Mouse (Mus musculus): ENCODE data around the gene Phlpp1. TPM values are rescaled to one million over a fixed set of nuclear protein-coding genes. Genes with fewer than 3 reads are reported as not detected.

Phlpp1 gene
- polyA plus RNA-seq, 1 experiment from 2014 or later, result 1.3 TPM

DNA sequence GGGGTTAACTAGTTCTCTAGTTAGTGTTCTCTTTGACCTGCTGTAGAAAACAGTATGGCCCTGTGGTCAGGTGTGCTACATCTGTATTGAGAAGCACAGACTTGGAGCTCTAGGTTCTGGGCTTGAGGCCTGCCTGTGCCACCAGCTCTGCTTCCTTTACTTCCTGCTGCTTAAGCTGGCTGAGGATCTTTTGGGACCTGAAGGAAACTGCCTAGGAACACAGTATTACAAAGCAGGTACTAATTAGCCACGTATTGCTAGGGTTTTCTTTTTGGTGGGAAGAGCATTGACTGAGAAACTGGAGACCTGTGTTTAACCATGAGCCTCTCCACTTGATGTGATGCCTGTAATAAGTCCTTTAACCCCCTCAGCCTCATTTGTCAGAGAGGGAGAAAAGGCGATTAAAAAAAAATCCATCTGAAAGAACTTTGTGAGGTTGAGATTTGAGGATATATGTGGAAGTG, 13.9 kb downstream of the Phlpp1 start:
- no peak overlapping the region for H3K4me2 ChIP-seq (replicated peaks; ENCODE audit: low read depth)
- no peak overlapping the region for H3K27ac ChIP-seq (replicated peaks)
- H3K4me3 ChIP-seq (ENCODE audit: low read depth, low read length), result no peak overlapping the region
- 0 out of 2 replicates have a peak, but pooled peaks cover 2% of the 10 kb centered on the region for H3K4me1 ChIP-seq (replicated peaks; ENCODE audit: control insufficient read depth, insufficient read depth)
- H3K27me3 ChIP-seq (ENCODE audit: control insufficient read depth, insufficient read depth, low read length), result no peaks in the 10 kb centered on the region
- ATAC-seq (ENCODE audit: low FRiP score, low TSS enrichment) (no peak), DNase-seq (ENCODE audit: low spot score) (no peak)
- no peak overlapping the region for H3K9ac ChIP-seq (ENCODE audit: low read length)
- no peak for TF ChIP-seq EP300 (optimal IDR thresholded peaks at IDR 0.05)
- no peak for TF ChIP-seq CTCF (IDR thresholded peaks at IDR 0.05; ENCODE audit: low read depth)
- 65% methylated on average over 2 of the region's 2 CpGs for WGBS
- no peaks in the 10 kb centered on the region for H3K9me3 ChIP-seq (ENCODE audit: control insufficient read depth, low read length)
- H3K36me3 ChIP-seq (ENCODE audit: control insufficient read depth, insufficient read depth, low read length), result no peaks in the 10 kb centered on the region

DNA sequence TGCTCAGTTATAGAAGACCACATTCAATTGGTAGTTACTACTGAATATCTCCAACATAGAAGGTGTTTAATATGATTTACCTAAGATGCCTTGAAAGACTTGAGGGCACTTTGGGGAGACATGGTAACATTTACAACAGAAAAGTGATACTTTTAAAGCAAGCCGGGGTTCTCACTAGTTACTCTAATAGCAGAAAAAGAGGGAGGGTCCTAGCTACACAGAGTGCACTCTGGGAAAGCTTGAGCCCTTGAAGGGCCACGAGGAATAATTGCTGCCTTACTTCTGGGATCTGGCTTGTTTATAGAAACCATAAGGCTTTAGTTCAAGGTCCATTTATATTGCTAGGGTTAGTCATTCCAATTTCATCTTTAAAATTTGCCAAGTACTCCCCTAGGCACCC, 14.5 kb downstream of the Phlpp1 start:
- Histone ChIP-seq H3K4me1 (replicated peaks; ENCODE audit: control insufficient read depth, insufficient read depth) (0 out of 2 replicates have a peak, but pooled peaks cover 2% of the 10 kb centered on the region), H3K4me3 (ENCODE audit: low read depth, low read length) (no peak overlapping the region), H3K27ac (replicated peaks) (no peak overlapping the region), H3K36me3 (ENCODE audit: control insufficient read depth, insufficient read depth, low read length) (no peaks in the 10 kb centered on the region), H3K9me3 (ENCODE audit: control insufficient read depth, low read length) (no peaks in the 10 kb centered on the region), H3K27me3 (ENCODE audit: control insufficient read depth, insufficient read depth, low read length) (no peaks in the 10 kb centered on the region), H3K4me2 (replicated peaks; ENCODE audit: low read depth) (no peak overlapping the region), H3K9ac (ENCODE audit: low read length) (no peak overlapping the region)
- no peak for DNase-seq (ENCODE audit: low spot score)
- TF ChIP-seq EP300 (optimal IDR thresholded peaks at IDR 0.05) (no peak), CTCF (IDR thresholded peaks at IDR 0.05; ENCODE audit: low read depth) (no peak)
- WGBS, result 34% methylated on average over 2 of the region's 2 CpGs
- no peak for ATAC-seq (ENCODE audit: low FRiP score, low TSS enrichment)

DNA sequence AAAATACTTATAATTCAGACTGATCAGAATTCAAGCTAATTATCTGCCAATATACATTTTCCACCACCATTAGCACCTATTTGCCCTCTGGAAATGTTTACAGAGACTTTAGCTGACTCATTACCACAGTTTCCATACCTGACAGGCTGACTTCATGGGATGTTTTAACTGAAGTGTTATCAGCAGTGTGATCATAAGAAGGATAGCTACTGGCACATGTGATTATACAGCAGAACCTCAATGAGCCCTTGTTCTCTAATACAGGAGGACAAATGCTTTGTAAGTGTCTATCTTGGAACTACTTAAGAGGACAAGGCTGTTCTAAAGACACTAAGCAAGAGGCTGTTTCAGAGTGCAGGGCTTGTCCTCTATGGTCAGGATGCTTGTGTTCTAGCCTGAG, 15.9 kb downstream of the Phlpp1 start:
- H3K4me1 ChIP-seq (replicated peaks; ENCODE audit: control insufficient read depth, insufficient read depth), result 0 out of 2 replicates have a peak, but pooled peaks cover 2% of the 10 kb centered on the region
- no peaks in the 10 kb centered on the region for H3K9me3 ChIP-seq (ENCODE audit: control insufficient read depth, low read length)
- no peaks in the 10 kb centered on the region for H3K36me3 ChIP-seq (ENCODE audit: control insufficient read depth, insufficient read depth, low read length)
- ATAC-seq (ENCODE audit: low FRiP score, low TSS enrichment) (no peak), DNase-seq (ENCODE audit: low spot score) (no peak)
- no peak overlapping the region for H3K27ac ChIP-seq (replicated peaks)
- TF ChIP-seq CTCF (IDR thresholded peaks at IDR 0.05; ENCODE audit: low read depth) (no peak), EP300 (optimal IDR thresholded peaks at IDR 0.05) (no peak)
- H3K9ac ChIP-seq (ENCODE audit: low read length), result no peak overlapping the region
- H3K27me3 ChIP-seq (ENCODE audit: control insufficient read depth, insufficient read depth, low read length), result no peaks in the 10 kb centered on the region
- H3K4me3 ChIP-seq (ENCODE audit: low read depth, low read length), result no peak overlapping the region
- no peak overlapping the region for H3K4me2 ChIP-seq (replicated peaks; ENCODE audit: low read depth)

DNA sequence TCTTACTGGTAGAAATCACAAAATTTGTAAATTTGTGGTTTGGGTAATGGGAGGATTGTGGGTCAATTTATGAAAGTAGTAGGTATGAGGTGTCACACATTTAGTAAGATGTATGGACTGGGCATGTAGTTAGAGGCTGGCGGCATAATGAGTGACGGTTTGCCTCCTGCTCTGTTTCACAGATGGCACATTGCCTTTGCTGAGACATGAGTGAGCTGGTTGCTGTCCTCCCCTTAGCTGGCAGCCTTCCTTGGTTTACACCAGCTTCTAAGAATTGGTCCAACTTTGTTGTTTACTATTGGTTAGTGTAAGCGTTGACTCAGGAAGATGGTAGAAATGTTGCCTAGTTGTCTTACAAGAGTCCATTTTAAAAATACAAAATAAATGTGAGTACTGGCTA, 17.2 kb downstream of the Phlpp1 start:
- H3K9ac ChIP-seq (ENCODE audit: low read length), result no peak overlapping the region
- no peak overlapping the region for H3K4me2 ChIP-seq (replicated peaks; ENCODE audit: low read depth)
- H3K4me3 ChIP-seq (ENCODE audit: low read depth, low read length), result no peak overlapping the region
- 87% methylated on average over 3 of the region's 3 CpGs for WGBS
- no peaks in the 10 kb centered on the region for H3K27me3 ChIP-seq (ENCODE audit: control insufficient read depth, insufficient read depth, low read length)
- 0 out of 2 replicates have a peak, but pooled peaks cover 2% of the 10 kb centered on the region for H3K4me1 ChIP-seq (replicated peaks; ENCODE audit: control insufficient read depth, insufficient read depth)
- H3K9me3 ChIP-seq (ENCODE audit: control insufficient read depth, low read length), result no peaks in the 10 kb centered on the region
- DNase-seq (ENCODE audit: low spot score), result no peak
- no peaks in the 10 kb centered on the region for H3K36me3 ChIP-seq (ENCODE audit: control insufficient read depth, insufficient read depth, low read length)
- TF ChIP-seq EP300 (optimal IDR thresholded peaks at IDR 0.05), result no peak
- TF ChIP-seq CTCF (IDR thresholded peaks at IDR 0.05; ENCODE audit: low read depth), result no peak
- no peak overlapping the region for H3K27ac ChIP-seq (replicated peaks)
- ATAC-seq (ENCODE audit: low FRiP score, low TSS enrichment), result no peak

DNA sequence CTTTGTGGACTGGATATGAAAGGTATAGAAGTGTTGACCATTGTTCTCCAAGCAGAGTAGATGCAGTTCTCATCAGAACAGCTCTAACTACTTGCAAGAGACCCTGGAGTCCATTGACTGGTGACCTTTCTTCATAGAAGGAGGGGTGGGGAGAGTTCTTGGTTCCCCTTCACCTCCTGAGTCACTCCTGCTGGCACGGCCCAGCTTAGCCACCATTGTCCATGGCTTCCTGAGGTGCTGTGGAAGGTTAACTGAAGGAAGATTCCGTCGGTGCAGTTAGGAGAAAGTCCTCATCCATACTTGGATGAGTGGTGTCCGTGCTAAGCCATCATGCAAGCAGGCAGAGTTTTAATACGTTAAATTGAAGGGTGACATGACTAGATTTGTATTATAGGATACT, 17.8 kb downstream of the Phlpp1 start:
- ATAC-seq (ENCODE audit: low FRiP score, low TSS enrichment), result no peak
- H3K36me3 ChIP-seq (ENCODE audit: control insufficient read depth, insufficient read depth, low read length), result no peaks in the 10 kb centered on the region
- TF ChIP-seq CTCF (IDR thresholded peaks at IDR 0.05; ENCODE audit: low read depth) (no peak), EP300 (optimal IDR thresholded peaks at IDR 0.05) (no peak)
- no peaks in the 10 kb centered on the region for H3K9me3 ChIP-seq (ENCODE audit: control insufficient read depth, low read length)
- no peak for DNase-seq (ENCODE audit: low spot score)
- H3K4me1 ChIP-seq (replicated peaks; ENCODE audit: control insufficient read depth, insufficient read depth), result 0 out of 2 replicates have a peak, but pooled peaks cover 2% of the 10 kb centered on the region
- H3K27me3 ChIP-seq (ENCODE audit: control insufficient read depth, insufficient read depth, low read length), result no peaks in the 10 kb centered on the region
- WGBS, result 90% methylated on average over 5 of the region's 5 CpGs
- no peak overlapping the region for H3K9ac ChIP-seq (ENCODE audit: low read length)
- no peak overlapping the region for H3K27ac ChIP-seq (replicated peaks)
- no peak overlapping the region for H3K4me3 ChIP-seq (ENCODE audit: low read depth, low read length)
- H3K4me2 ChIP-seq (replicated peaks; ENCODE audit: low read depth), result no peak overlapping the region

DNA sequence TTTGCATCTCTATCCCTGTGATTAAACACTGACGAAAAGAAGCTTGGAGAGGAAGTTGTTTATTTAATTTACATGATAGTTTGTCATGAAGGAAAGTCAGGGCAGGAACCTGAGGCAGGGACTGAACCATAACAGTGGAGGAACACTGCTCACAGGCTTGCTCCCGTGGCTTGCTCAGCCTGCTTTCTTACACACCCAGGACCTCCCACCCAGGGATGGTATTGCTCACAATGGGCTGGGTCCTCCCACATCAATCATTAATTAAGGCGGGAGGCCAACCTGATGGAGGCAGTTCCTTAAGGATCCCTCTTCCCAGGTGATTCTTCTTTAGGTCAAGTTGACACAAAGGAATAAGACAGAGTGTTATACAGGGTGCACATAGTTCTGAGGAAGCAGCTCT, 19.1 kb downstream of the Phlpp1 start:
- Histone ChIP-seq H3K9me3 (ENCODE audit: control insufficient read depth, low read length) (no peaks in the 10 kb centered on the region), H3K4me3 (ENCODE audit: low read depth, low read length) (no peak overlapping the region), H3K27ac (replicated peaks) (no peak overlapping the region), H3K27me3 (ENCODE audit: control insufficient read depth, insufficient read depth, low read length) (no peaks in the 10 kb centered on the region), H3K36me3 (ENCODE audit: control insufficient read depth, insufficient read depth, low read length) (no peaks in the 10 kb centered on the region), H3K4me2 (replicated peaks; ENCODE audit: low read depth) (no peak overlapping the region), H3K4me1 (replicated peaks; ENCODE audit: control insufficient read depth, insufficient read depth) (0 out of 2 replicates have a peak, but pooled peaks cover 2% of the 10 kb centered on the region), H3K9ac (ENCODE audit: low read length) (no peak overlapping the region)
- TF ChIP-seq EP300 (optimal IDR thresholded peaks at IDR 0.05) (no peak), CTCF (IDR thresholded peaks at IDR 0.05; ENCODE audit: low read depth) (no peak)
- DNase-seq (ENCODE audit: low spot score) (no peak), ATAC-seq (ENCODE audit: low FRiP score, low TSS enrichment) (no peak)
- 55% methylated on average over 3 of the region's 3 CpGs for WGBS
